Mouse (Mus musculus) C2C12 (cell line): ENCODE results near the gene Rnf157.

ENCODE experiments used
- CTCF ChIP-seq: IDR thresholded peaks from one replicate; pipeline ENCODE4 v1.5.1; 2011; ENCODE audit not compliant: control insufficient read depth, insufficient read depth, insufficient read length
- MAX ChIP-seq: IDR thresholded peaks from one replicate; pipeline ENCODE4 v1.6.1; 2011; ENCODE audit warnings: mild to moderate bottlenecking, control low read depth
- MYOD1 ChIP-seq: IDR thresholded peaks from one replicate; pipeline ENCODE4 v1.6.1; 2011; ENCODE audit warnings: low read depth; ENCODE audit not compliant: control insufficient read depth, insufficient read length

- TF ChIP-seq MAX (no peak), CTCF (no peak), MYOD1 (no peak)
These were observed 10.4 kb upstream of the Rnf157 start for GRCm38 (mm10) chr11:116423214-116423613.
